Mouse (Mus musculus) CD4-positive helper T cell, adult 2 months (primary cell): ENCODE measurements at regions not wholly inside any gene's neighbourhood (a gene's known extent, or its start where the extent isn't known, plus 50 kb on each side); places are given as distances from the start of the nearest gene placed in this dataset.
A peak's percentile ranks its signal among the peaks of the same experiment; 100 is the strongest.

ENCODE experiments used
- DNase-seq: peaks from one replicate; pipeline ENCODE4 v3.0.0-alpha.2; 2012; ENCODE audit warnings: low read depth, missing footprints, low spot score

DNA sequence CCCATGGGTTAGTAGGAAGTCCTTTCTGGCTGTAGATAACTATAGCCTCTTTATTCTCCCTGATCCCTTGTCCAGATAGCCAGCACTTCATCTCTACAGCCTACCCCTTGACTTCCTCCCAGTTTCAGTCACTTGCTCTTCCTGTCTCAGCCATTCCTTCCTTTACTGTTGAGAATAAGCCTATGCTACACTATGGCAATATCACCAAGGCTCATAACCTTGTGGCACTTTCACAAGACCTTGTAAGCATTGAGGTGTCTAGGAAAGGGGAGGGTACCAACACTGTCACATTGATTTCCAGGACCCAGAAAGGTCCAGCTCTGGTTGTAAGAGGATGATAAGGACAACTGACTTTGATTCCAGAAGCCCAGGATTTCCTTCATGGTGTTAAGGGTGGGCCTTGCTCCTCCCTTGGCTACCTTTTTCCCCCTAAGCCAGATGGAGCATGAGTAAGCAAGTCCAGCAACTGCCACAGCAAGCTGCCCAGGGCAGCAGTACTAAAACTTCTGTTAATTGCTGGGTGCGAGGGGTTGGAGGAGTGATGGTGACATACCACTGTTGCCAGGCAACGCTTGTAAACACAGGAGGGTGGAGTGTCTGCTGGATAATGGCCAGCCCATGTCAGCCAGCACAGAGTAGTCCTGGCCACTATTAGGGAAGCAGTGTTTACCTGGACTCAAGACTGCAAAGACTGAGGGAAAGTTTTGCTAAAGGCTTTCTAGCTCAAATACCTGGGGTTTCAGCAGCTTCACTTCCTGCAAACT lies 75.7 kb downstream of the Ankrd16 start:
- DNase-seq = no peak

DNA sequence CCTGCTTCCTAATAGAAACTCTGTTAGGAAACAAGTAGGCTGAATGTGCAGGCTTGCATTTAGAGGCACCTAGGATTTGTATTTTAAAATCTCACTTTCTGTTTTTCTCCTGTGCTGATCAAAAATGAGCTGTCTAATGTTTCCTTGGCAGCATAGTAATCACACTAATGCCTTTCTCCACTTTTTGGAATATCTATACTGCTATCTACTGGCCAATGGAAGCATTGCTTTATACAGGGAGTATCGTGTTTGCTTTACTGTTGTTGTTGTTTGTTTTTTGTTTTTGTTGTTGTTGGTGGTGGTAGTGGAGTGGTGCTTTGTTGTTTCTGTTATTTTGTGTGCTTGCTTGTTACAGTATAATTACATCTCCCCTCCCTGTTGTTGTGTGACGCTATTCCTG lies 92.3 kb downstream of the Ankrd16 start:
- no peak for DNase-seq

DNA sequence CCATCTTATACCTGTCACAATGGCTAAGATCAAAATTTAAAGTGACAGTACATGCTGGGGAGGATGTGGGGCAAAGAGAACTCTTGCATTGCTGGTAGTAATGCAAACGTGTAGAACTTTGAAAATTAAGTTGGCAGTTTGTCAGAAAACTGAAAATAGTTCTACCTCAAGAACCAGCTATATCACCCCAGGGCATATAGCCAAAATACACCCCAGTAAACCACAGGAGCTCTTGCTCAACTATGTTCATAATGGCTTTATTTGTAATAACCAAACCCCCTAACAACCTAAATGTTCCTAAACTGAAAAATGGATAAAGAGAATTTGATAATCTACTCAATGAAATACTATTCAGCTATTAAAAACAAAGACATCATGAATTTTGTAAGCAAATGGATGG lies 102.3 kb downstream of the Ankrd16 start:
- DNase-seq = no peak

DNA sequence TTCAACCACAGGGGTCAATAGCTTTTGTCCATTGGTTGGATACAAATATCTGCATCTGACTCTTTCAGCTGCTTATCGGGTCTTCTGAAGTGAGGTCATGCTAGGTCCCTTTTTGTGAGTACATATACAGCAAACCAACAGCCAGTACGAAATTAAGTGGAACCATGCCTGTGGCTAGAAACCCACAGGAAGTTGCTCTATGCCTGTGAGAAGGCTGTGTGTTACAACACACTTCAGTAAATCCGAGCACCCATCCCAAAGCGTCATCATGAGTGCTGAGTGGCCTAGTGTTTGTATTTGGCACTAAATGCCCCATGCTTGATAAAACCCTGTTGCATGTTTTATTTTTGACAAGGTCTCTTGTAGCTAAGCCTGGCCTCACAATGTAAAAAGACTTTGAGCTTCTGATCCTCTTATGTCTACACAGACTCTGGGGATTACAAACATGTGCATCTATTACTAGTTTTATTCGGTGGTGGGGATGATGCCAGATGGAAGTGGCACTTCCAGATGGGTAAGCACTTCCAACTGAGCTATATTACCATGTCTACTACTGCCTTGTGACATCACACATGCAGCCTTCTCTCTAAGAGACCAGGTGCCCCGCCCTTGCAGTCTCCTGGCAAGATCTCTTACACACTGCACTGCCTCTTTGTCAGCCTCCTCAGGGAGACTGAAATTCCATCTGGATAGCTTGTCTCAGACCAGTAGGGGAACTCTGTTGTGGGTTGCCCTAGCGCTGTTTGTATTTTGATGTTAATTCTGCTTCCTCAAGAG lies 117.3 kb downstream of the Ankrd16 start:
- no peak for DNase-seq

DNA sequence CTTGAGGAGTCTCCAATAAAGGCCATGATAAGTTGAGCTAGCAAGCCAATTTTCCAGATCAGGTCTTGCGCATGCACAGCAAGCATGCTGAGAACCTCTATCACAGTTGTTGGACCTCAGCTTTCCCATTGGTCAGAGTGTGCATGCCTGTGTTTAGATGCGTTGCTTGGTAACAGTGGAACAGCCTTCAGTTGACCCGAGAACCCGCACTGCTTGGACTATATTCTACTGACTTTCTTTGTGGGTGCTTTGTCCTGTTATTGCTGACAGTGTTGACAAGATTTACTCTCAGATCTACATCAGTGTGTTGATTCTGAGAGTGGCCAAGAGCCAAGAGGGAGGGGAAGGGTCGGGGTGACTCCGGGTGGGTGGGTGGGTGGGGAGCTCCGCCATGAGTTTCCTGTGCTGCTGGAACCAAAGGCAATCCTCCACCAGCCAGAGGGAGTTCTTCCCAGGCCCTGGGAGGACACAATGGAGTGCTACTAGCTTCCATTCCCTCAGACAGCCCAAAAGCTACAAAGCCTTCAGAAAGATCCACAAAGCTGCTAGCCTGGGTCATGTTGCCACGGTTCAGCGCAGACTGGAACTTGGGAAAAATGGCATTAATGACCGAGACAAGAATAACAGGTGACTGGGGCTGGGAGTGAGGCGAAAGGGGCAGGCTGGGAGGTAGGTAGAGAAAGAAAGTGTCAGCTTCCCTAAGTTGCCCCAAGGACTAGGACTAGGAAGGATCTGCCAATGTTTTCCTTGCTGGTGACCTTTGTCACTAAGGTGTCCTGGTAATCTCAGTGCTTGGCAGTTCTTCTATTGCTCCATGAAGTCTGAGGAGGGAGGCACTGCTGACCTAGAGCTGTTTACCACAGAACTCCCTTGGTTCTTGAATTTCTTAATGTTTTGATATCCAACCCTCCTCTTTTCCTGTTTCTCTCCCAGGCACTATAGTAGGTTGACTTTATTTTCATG lies 122.3 kb downstream of the Ankrd16 start:
- no peak for DNase-seq

DNA sequence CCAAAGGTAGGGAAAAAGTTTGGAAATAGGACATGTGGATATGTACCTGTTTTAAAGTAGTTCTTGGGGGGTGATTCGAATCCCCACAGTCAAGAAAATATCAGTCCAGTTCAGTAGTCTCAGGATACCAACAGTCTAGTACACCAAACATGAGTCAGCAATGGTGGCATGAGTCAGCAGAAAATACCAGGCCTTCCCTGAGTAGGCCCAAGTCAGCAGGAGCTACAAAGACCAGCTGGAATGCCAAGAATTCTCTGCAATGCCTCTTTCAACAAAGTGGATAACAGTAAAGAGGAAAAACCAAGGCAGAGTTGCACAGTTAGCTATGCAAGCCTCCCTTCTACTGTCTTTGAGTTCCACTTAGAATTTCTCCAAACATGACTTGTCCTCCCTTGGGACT lies 137.1 kb downstream of the Ankrd16 start:
- DNase-seq = no peak

DNA sequence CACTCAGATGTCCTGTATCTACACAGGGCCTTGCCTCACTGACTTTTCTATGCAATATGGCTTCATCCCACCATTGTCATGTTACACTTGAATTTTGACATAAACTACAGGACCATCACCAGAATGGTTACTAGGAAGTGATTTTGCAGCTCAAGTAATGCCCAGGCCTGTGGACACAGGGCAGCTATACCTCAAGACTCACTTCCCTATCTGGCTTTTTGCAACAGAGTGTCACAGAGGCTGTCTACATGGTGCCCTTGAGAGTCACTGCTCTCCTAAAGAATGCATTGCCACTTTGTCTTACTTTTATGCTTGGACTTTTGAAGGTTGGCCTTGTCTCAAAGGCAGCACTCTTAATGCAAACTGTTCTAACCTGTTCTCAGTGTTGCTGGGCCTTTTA lies 139.7 kb downstream of the Ankrd16 start:
- no peak for DNase-seq

DNA sequence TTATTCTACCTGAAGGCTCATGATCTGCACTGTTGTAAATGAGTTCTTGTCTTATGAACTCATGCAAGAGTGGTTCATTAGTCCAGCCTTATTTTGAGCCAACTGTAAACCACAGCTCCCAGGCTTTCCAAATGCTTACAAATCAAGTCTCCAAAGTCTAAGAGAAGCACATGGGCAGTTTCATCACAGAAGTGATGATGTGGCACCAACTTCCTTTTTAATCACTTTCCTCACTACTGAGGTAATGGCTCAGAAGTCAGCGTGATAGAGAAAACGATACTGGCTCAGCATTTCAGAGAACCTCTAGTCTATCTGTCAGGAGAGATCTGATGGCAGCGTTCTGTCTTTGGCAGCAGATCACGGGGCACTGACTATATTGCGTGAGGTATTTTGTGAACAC lies 140.4 kb downstream of the Ankrd16 start:
- no peak for DNase-seq

DNA sequence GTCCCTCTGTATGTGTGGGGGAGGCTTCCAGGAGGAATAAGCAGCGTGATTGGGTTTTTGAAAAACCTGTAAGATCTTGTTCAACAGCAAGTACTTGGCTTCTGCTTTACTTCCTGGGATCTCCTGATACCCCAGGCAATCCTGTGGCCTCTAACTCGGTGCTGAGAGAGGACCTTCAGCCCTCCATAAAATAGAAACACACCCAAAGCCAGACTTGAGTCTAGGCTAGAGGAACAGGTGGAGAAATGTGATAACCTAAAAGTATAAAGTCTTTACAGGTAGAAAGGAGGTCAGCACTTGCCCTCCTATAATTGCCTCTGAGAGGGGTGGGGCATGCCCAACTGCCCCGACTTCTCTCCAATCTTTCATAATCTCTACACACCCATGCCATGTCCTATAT lies 183.1 kb downstream of the Ankrd16 start:
- no peak for DNase-seq

DNA sequence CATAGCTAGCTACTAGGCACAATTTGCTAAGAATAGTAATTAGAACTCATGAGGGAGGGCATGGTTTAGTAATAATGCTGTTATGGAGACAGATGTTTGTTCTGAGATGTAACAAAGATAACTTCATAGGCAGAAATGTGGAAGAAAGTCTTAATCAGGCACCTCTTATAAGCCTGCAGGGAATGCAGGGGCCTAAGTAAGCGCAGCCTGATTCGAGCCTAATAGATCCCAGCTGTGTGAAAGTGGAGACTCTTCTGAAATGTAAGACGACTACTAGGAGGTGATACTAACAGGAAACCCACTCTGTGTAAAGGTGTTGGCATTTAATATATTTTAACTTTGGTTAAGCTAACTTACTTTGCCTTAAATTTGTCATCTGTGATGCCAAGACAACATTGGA lies 187.7 kb downstream of the Ankrd16 start:
- DNase-seq = no peak

DNA sequence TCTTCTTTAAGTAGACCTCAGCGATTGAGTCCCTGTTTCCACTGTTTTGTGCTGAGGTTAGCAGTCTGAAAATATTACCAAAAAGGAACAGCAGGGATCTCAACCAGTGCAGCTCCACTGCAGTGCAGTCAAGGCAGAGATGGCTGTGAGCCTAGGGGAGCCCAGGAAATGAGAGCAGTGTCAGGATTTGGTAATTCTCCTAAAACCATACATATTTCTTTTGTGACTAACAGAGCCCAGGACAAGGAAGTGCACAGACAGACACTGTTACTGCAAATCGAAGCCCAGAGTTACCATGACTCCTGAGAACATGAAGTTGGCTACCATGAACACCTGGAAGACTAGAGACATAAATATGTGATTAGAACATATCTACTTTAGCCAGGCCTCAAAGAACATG lies 189.3 kb downstream of the Ankrd16 start:
- DNase-seq = no peak

DNA sequence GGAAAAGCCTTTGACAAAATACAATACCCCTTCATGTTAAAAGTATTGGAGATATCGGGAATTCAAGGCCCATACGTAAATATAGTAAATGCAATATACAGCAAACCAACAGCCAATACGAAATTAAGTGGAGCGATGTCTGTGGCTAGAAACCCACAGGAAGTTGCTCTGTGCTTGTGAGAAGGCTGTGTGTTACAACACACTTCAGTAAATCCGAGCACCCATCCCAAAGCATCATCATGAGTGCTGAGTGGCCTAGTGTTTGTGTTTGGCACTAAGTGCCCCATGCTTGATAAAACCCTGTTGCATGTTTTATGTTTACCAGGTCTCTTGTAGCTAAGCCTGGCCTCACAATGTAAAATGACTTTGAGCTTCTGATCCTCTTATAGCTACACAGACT lies 194.3 kb downstream of the Ankrd16 start:
- DNase-seq = no peak

DNA sequence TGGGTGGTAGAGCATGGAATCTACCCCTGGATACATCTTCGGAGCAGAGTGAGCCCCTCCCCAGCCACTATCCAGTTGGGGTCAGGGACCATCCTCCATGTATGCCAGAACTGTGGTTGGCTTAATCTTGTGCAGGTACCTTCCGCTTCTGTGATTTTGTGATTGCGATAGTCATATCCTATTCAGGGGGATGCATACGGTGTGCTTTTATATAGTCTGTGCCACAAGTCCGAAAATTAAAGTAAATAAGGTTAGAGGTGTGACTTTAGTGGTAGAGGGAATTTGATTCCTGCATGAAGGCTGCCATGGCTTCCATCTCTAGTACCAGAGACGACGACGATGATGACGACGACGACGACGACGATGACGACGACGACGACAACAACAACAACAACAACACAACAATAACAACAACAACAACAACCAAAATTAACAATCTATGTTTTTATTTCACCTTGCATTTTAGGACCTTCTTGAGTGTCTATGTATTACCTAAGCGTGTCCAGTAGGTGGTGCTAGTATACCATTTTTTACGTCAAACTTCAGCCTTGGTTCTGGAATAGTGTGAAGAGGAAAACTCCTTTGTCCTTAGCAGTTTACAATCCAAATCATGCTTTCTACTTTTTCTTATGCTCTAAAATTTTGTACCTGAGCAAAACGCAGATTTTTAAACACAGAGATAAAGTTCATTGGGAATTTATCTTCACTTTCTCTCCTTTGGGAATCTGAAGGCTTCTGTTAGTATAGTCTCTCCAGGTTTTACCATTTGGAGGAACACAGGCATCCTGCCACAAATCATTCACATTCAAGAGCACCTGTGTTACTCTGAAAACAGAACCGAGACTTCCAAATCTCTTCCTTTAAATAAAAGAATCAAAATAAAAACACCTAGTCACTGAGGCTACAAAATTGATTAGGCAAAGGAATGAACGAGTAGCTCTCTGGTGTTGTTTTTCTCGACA lies 224.5 kb downstream of the Ankrd16 start:
- peak; percentile 18 for DNase-seq

DNA sequence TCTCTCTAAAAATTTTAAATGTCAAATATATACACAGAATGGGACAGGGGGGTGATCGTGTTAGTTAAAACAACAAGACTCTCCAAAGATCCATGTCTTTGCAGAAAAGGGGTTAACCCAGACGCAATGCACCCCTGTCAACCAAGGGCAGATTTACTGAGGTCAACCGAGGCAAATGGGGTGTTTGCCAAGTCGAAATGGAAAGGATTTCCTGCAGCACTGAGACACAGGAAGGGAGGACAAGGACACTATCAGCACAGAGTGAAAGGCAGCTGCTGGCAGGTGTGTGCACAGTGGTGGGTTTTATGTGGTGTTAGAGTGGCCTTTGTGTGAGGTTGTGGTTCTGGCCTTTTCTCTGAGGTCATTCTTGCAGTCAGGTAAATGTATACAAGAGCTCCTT lies 226.7 kb downstream of the Ankrd16 start:
- no peak for DNase-seq

DNA sequence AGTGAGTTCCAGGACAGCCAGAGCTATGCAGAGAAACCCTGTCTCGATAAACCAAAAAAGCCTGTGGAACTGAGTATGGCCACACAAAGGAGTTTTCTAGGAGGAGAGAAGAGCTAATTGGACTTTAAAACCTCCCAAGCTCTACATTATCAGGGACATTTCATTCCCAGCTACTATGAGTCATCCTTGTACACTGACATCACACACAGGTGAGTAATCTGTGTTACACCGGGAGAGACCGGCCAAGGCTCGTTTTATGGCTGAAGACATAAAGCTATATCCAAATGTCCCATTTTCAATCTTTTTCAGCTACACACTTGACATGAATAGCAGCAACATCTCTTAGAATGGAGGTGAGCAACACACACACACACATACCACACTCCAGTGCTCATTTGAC lies 229.5 kb downstream of the Ankrd16 start:
- DNase-seq = no peak

DNA sequence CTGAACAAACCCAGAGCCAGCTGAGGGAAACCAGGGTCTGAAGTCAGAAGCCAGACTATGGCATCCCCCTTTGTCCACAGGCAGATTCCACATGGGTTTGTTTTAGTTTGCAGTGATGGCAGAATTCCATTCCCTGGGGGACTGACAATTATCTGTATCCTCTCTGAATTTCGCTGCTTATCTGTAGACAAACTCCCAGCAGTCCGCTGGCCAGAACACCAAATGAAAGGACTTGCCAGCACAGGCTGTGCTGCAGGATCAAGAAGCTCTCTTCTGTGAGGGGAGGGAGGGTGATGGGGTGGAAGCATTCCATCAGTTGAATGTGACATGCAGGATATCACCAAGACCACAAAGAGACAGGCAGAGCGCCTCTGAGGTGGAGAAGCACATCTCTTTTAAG lies 233.8 kb downstream of the Ankrd16 start:
- no peak for DNase-seq

DNA sequence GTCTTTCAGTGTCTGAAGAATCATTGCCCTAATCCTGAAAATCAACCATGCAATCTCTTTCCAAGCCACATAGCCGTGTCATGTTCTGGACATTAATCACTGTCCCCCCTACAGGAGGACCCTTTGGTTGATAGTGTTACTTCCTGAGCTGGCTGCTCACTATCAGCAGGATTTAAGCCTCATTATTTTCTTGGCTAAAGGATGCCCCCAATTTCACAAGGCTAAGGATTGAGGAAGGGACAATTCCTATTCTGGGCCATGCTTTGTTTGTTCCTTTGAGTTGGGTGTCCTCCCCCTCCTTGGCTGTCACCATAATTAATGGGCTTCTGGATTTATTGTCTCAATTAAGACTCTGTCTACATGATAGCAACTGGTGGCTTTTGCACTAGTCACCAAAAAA lies 241.9 kb downstream of the Ankrd16 start:
- DNase-seq = no peak

DNA sequence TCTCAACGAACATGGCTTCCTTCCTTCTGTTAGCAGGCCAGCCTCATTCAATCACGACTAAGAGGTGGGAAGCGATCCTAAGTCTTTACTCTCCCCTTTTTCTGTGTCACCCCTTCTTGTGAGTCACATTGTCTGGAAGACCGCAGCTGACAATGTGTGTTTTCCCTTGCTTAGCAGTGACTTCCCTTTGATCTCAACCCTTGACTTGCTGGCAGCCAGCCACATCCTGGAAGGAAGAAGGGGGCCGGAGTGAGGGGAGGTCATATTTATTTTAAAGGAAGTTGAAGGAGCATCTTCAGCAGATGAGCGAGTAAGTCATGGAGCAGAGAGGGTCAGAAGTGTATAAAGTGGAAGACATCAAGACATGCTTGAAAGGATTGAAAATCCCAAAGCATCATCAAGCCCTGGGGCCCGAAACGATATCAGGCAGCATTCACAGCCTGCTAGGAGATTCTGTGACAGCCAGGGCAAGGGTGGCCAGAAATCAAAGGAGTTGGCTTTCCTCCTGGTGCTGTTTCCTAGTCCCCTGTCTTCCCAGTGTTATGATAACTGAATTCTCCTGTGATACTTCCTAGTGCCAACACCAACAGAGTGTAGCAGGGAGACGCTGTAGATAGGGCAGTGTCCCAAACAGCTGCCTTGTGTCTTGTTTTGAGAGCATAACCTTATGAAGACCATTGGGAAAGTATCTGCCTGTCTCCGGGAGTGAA lies 245.9 kb downstream of the Ankrd16 start:
- DNase-seq = no peak

DNA sequence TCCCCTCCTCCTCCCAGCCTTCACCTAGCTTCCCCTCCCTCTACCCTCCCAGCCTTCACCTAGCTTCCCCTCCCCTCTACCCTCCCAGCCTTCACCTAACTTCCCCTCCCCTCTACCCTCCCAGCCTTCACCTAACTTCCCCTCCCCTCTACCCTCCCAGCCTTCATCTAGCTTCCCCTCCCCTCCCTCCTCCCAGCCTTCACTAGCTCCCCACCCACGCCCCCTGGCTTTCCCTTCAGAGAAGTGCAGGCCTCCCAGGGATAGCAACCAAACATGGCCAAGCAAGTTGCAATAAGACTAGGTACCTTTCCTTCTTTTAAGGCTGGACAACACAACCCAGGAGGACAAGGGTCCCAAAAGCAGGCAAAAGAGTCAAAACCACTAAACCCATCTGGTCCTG lies 248.5 kb downstream of the Ankrd16 start:
- DNase-seq = no peak
